Mouse (Mus musculus): ENCODE data around the gene Olfm2. TPM values are rescaled to one million over a fixed set of nuclear protein-coding genes. Genes with fewer than 3 reads are reported as not detected.
A peak's percentile ranks its signal among the peaks of the same experiment; 100 is the strongest.

Gene Olfm2
- polyA plus RNA-seq, 1 experiment from 2014 or later = 0.34 TPM

GRCm38 (mm10) chr9:20644360-20645081, 101.6 kb downstream of the Olfm2 start, which contains the start of gene Fbxl12:
Fbxl12 (minus strand) TSS chr9:20644767.
- ATAC-seq (peak; percentile 50), DNase-seq (peak; percentile 82)
- Histone ChIP-seq H3K4me1 (ENCODE audit: insufficient read depth) (peaks cover 20% of the 10 kb centered on the region), H3K27me3 (ENCODE audit: insufficient read depth, low read length) (no peaks in the 10 kb centered on the region), H3K4me3 (ENCODE audit: low read depth, low read length) (peak within 1 kb of the TSS; percentile 95), H3K4me2 (ENCODE audit: low read depth, low read length) (peak within 1 kb of the TSS; percentile 90), H3K9me3 (ENCODE audit: low read length) (no peaks in the 10 kb centered on the region), H3K9ac (replicated peaks) (peak within 1 kb of the TSS; percentile 92), H3K27ac (ENCODE audit: low read depth) (peak within 1 kb of the TSS; percentile 95), H3K36me3 (replicated peaks; ENCODE audit: insufficient read depth, low read length) (peaks cover 11% of the 10 kb centered on the region)
- TF ChIP-seq EP300 (IDR thresholded peaks at IDR 0.05; ENCODE audit: low read depth) (no peak), CTCF (IDR thresholded peaks at IDR 0.05; ENCODE audit: low read depth) (no peak)
- WGBS (ENCODE audit: insufficient replicate concordance) = under 1% methylated on average over 43 of the region's 43 CpGs

GRCm38 (mm10) chr9:20643781-20644180, 102.4 kb downstream of the Olfm2 start:
- ATAC-seq (no peak), DNase-seq (no peak)
- no peaks in the 10 kb centered on the region for H3K9me3 ChIP-seq (ENCODE audit: low read length)
- peak overlapping the region; percentile 90 for H3K4me2 ChIP-seq (ENCODE audit: low read depth, low read length)
- TF ChIP-seq CTCF (IDR thresholded peaks at IDR 0.05; ENCODE audit: low read depth) (no peak), EP300 (IDR thresholded peaks at IDR 0.05; ENCODE audit: low read depth) (no peak)
- H3K4me3 ChIP-seq (ENCODE audit: low read depth, low read length) = peak overlapping the region; percentile 95
- H3K9ac ChIP-seq (replicated peaks) = peak overlapping the region; percentile 92
- peaks cover 20% of the 10 kb centered on the region for H3K4me1 ChIP-seq (ENCODE audit: insufficient read depth)
- peaks cover 18% of the 10 kb centered on the region for H3K36me3 ChIP-seq (replicated peaks; ENCODE audit: insufficient read depth, low read length)
- peak overlapping the region; percentile 95 for H3K27ac ChIP-seq (ENCODE audit: low read depth)
- H3K27me3 ChIP-seq (ENCODE audit: insufficient read depth, low read length) = no peaks in the 10 kb centered on the region
- 4% methylated on average over 13 of the region's 13 CpGs for WGBS (ENCODE audit: insufficient replicate concordance)

- under 1% methylated on average over 30 of the region's 30 CpGs for WGBS (ENCODE audit: insufficient replicate concordance)
- H3K9ac ChIP-seq (replicated peaks) = peak overlapping the region; percentile 92
- H3K27ac ChIP-seq (ENCODE audit: low read depth) = peak overlapping the region; percentile 95
- H3K36me3 ChIP-seq (replicated peaks; ENCODE audit: insufficient read depth, low read length) = peaks cover 26% of the 10 kb centered on the region
- peak overlapping the region; percentile 95 for H3K4me3 ChIP-seq (ENCODE audit: low read depth, low read length)
- ATAC-seq = peak; percentile 77
- no peaks in the 10 kb centered on the region for H3K27me3 ChIP-seq (ENCODE audit: insufficient read depth, low read length)
- no peaks in the 10 kb centered on the region for H3K9me3 ChIP-seq (ENCODE audit: low read length)
- peak overlapping the region; percentile 90 for H3K4me2 ChIP-seq (ENCODE audit: low read depth, low read length)
- H3K4me1 ChIP-seq (ENCODE audit: insufficient read depth) = peaks cover 20% of the 10 kb centered on the region
- DNase-seq = peak; percentile 88
- TF ChIP-seq EP300 (IDR thresholded peaks at IDR 0.05; ENCODE audit: low read depth) = 0 out of 2 replicates have a peak, but pooled peaks have one; percentile 12
- TF ChIP-seq CTCF (IDR thresholded peaks at IDR 0.05; ENCODE audit: low read depth) = no peak; the same call in 1 of the 2 replicates
These were observed 103.2 kb downstream of the Olfm2 start for GRCm38 (mm10) chr9:20642896-20643466.

- peak; percentile 78 for ATAC-seq
- 1% methylated on average over 51 of the region's 51 CpGs for WGBS (ENCODE audit: insufficient replicate concordance)
- peak within 1 kb of the TSS; percentile 95 for H3K27ac ChIP-seq (ENCODE audit: low read depth)
These were observed 103.9 kb downstream of the Olfm2 start, which contains the start of gene Ubl5 for GRCm38 (mm10) chr9:20642101-20642895. Ubl5 (plus strand) TSS chr9:20642878.

GRCm38 (mm10) chr9:20641501-20641900, 104.6 kb downstream of the Olfm2 start:
- DNase-seq (no peak), ATAC-seq (no peak)
- TF ChIP-seq EP300 (IDR thresholded peaks at IDR 0.05; ENCODE audit: low read depth) (no peak), CTCF (IDR thresholded peaks at IDR 0.05; ENCODE audit: low read depth) (no peak)
- Histone ChIP-seq H3K27ac (ENCODE audit: low read depth) (peak overlapping the region; percentile 95), H3K4me1 (ENCODE audit: insufficient read depth) (peaks cover 24% of the 10 kb centered on the region), H3K36me3 (replicated peaks; ENCODE audit: insufficient read depth, low read length) (peaks cover 29% of the 10 kb centered on the region), H3K9me3 (ENCODE audit: low read length) (no peaks in the 10 kb centered on the region), H3K27me3 (ENCODE audit: insufficient read depth, low read length) (no peaks in the 10 kb centered on the region), H3K9ac (replicated peaks) (peak overlapping the region; percentile 92), H3K4me2 (ENCODE audit: low read depth, low read length) (peak overlapping the region; percentile 90), H3K4me3 (ENCODE audit: low read depth, low read length) (peak overlapping the region; percentile 95)
- WGBS (ENCODE audit: insufficient replicate concordance) = 24% methylated on average over 6 of the region's 6 CpGs

More at GRCm38 (mm10) chr9:20642101-20642895, 103.9 kb downstream of the Olfm2 start, which contains the start of gene Ubl5:
- peaks cover 20% of the 10 kb centered on the region for H3K4me1 ChIP-seq (ENCODE audit: insufficient read depth)
- no peaks in the 10 kb centered on the region for H3K9me3 ChIP-seq (ENCODE audit: low read length)
- H3K4me2 ChIP-seq (ENCODE audit: low read depth, low read length) = peak within 1 kb of the TSS; percentile 90
- no peaks in the 10 kb centered on the region for H3K27me3 ChIP-seq (ENCODE audit: insufficient read depth, low read length)
- DNase-seq = peak; percentile 91
- peaks cover 29% of the 10 kb centered on the region for H3K36me3 ChIP-seq (replicated peaks; ENCODE audit: insufficient read depth, low read length)
- TF ChIP-seq EP300 (IDR thresholded peaks at IDR 0.05; ENCODE audit: low read depth) (no peak), CTCF (IDR thresholded peaks at IDR 0.05; ENCODE audit: low read depth) (no peak)
- peak within 1 kb of the TSS; percentile 92 for H3K9ac ChIP-seq (replicated peaks)
- H3K4me3 ChIP-seq (ENCODE audit: low read depth, low read length) = peak within 1 kb of the TSS; percentile 95

Measured in liver, postnatal 0 days (tissue).